Mouse (Mus musculus) stomach, embryonic 15.5 days (tissue): ENCODE data around the gene Vmn1r4. TPM values are rescaled to one million over a fixed set of nuclear protein-coding genes. Genes with fewer than 3 reads are reported as not detected.

Source experiments
- polyA plus RNA-seq: library from polyadenylated mRNA; unstranded; fragments of >200 nt; fragmentation: Nextera tagmentation; extraction: Ambion mirVana; gene quantifications from 2 replicates; pipeline ENCODE4 v1.2.1, GENCODE M21; 2015

The Vmn1r4 gene
- polyA plus RNA-seq, 1 experiment from 2014 or later: 0.36 TPM

Other genes with a start within 250 kb of the Vmn1r4 start
- gene Lsm5, start 219.3 kb upstream of the Vmn1r4 start, polyA plus RNA-seq: 112 and 127 TPM in 2 replicates
- gene Avl9, start 209.1 kb upstream of the Vmn1r4 start, polyA plus RNA-seq: 12.9 and 13.0 TPM in 2 replicates
- 26.1 and 27.6 TPM in 2 replicates for gene Kbtbd2, start 126.2 kb upstream of the Vmn1r4 start, polyA plus RNA-seq
- 145 and 153 TPM in 2 replicates for gene Fkbp9, start 92.0 kb upstream of the Vmn1r4 start, polyA plus RNA-seq
- gene Nt5c3, start 83 bp upstream of the Vmn1r4 start, polyA plus RNA-seq: 76.0 and 83.0 TPM in 2 replicates
- not detected in 2 replicates for gene Vmn1r5, start 46.3 kb downstream of the Vmn1r4 start, polyA plus RNA-seq
- gene Vmn1r6, start 73.2 kb downstream of the Vmn1r4 start, polyA plus RNA-seq: not detected in 2 replicates
- gene Vmn1r7, start 101.3 kb downstream of the Vmn1r4 start, polyA plus RNA-seq: not detected in 2 replicates
- not detected in 2 replicates for gene Vmn1r8, start 108.3 kb downstream of the Vmn1r4 start, polyA plus RNA-seq
- not detected in 2 replicates for gene Vmn1r9, start 142.8 kb downstream of the Vmn1r4 start, polyA plus RNA-seq
- gene Vmn1r10, start 185.4 kb downstream of the Vmn1r4 start, polyA plus RNA-seq: not detected in 2 replicates
- gene Vmn1r11, start 209.4 kb downstream of the Vmn1r4 start, polyA plus RNA-seq: not detected in 2 replicates
- not detected in 2 replicates for gene Vmn1r12, start 232.9 kb downstream of the Vmn1r4 start, polyA plus RNA-seq